Comparison of ENCODE assay signal across 19 mouse cellular contexts in the genomic region with DNA sequence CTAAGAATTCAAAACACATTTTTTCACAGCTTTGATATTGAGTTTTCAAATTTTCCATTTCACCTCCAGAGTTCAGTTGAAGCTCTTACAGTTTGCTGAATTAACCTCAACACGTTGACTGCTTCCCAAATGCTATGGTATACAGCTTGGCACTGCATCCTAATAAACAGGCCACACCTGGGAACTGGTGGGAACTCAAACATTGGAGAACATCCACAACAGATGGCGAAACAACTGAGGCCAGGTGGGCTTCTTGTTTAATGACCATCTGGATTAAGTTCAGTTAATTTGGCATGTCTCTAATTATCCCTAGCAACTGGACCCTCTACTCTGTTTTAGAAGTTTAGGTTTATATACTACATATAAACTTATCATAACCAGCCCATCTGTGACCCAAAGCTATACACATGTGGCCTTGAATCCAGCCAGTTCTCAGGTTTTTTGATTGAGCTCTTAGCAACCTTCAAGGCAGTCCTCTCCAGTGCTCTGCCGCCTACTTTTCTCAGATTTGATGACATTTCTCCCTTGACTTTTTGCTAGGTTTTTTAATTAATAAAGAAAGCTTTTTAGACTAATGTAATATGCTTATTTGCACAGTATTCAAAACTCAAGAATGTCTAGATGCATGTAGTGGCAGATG. TPM values are rescaled to one million over a fixed set of nuclear protein-coding genes. Genes with fewer than 3 reads are reported as not detected.
A peak's percentile ranks its signal among the peaks of the same experiment; 100 is the strongest.
DNase-seq lines count a peak whose midpoint lies in the region; ATAC-seq and TF ChIP-seq lines count a peak whose summit lies in the region.
"Had no signal": no experiment of that assay in that cellular context is flagged by ENCODE, and none has a peak within 500 bp of the region (broad histone marks: within the 10 kb centered on the region; RNA-seq: fewer than 3 reads in every experiment).

No protein-coding gene starts in this region.

- TF ChIP-seq EP300 in lung, postnatal 0 days (IDR thresholded peaks at IDR 0.05) = no peak
- no peak for TF ChIP-seq EP300 in MEL (IDR thresholded peaks at IDR 0.05; ENCODE audit: low read depth in 1 of 2, low read length in 2 of 2)

- no peaks in the 10 kb centered on the region for H3K9me3 ChIP-seq in hindbrain, embryonic 14.5 days (ENCODE audit: control insufficient read depth, low read length)
- H3K9me3 ChIP-seq in hindbrain, embryonic 11.5 days (ENCODE audit: control insufficient read depth, low read length) = no peaks in the 10 kb centered on the region
- no peaks in the 10 kb centered on the region for H3K9me3 ChIP-seq in lung, embryonic 14.5 days (ENCODE audit: low read depth, low read length)
- no peaks in the 10 kb centered on the region for H3K9me3 ChIP-seq in lung, postnatal 0 days (ENCODE audit: low read length)
- no peaks in the 10 kb centered on the region for H3K9me3 ChIP-seq in MEL (replicated peaks; ENCODE audit: insufficient read depth, low read length)
- H3K9me3 ChIP-seq in forebrain, embryonic 16.5 days (ENCODE audit: control insufficient read depth, low read length) = no peaks in the 10 kb centered on the region
- H3K9me3 ChIP-seq: embryonic facial prominence, embryonic 12.5 days; heart, embryonic 10.5 days; limb, embryonic 15.5 days had no signal

- no peaks in the 10 kb centered on the region for H3K27me3 ChIP-seq in hindbrain, embryonic 14.5 days (ENCODE audit: control insufficient read depth, insufficient read depth, low read length)
- no peaks in the 10 kb centered on the region for H3K27me3 ChIP-seq in hindbrain, embryonic 11.5 days (ENCODE audit: control insufficient read depth, insufficient read depth, low read length)
- no peaks in the 10 kb centered on the region for H3K27me3 ChIP-seq in lung, embryonic 14.5 days (ENCODE audit: insufficient read depth, low read length)
- no peaks in the 10 kb centered on the region for H3K27me3 ChIP-seq in lung, postnatal 0 days (replicated peaks; ENCODE audit: insufficient read depth, low read length)
- no peaks in the 10 kb centered on the region for H3K27me3 ChIP-seq in MEL (ENCODE audit: control insufficient read depth in 1 of 2, insufficient read depth in 2 of 2, low read length in 2 of 2)
- H3K27me3 ChIP-seq in forebrain, embryonic 16.5 days (replicated peaks; ENCODE audit: control insufficient read depth, insufficient read depth, low read length) = no peaks in the 10 kb centered on the region
- H3K27me3 ChIP-seq: embryonic facial prominence, embryonic 12.5 days; limb, embryonic 15.5 days had no signal

- no peaks in the 10 kb centered on the region for H3K79me2 ChIP-seq in MEL (ENCODE audit: control insufficient read depth, insufficient read depth, low read length, poor library complexity)

- peaks cover 7% of the 10 kb centered on the region; the same call in 1 of the 2 replicates for H3K4me1 ChIP-seq in hindbrain, embryonic 14.5 days (replicated peaks; ENCODE audit: control insufficient read depth, insufficient read depth, low read length)
- H3K4me1 ChIP-seq in hindbrain, embryonic 11.5 days (replicated peaks; ENCODE audit: control insufficient read depth, insufficient read depth, low read length) = no peaks in the 10 kb centered on the region
- H3K4me1 ChIP-seq in lung, embryonic 14.5 days (ENCODE audit: insufficient read depth) = 0 out of 2 replicates have a peak, but pooled peaks cover 3% of the 10 kb centered on the region
- no peaks in the 10 kb centered on the region for H3K4me1 ChIP-seq in lung, postnatal 0 days (ENCODE audit: insufficient read depth, low read depth, low read length)
- H3K4me1 ChIP-seq in MEL (ENCODE audit: control insufficient read depth in 1 of 2, insufficient read depth in 2 of 2, low read length in 2 of 2) = peaks cover 11 to 13% of the 10 kb centered on the region in 2 experiments
- peaks cover 6% of the 10 kb centered on the region for H3K4me1 ChIP-seq in forebrain, embryonic 16.5 days (replicated peaks; ENCODE audit: control insufficient read depth, insufficient read depth, low read length)

- no peak overlapping the region for H3K4me3 ChIP-seq in hindbrain, embryonic 14.5 days (replicated peaks; ENCODE audit: low read length)
- H3K4me3 ChIP-seq in hindbrain, embryonic 11.5 days (ENCODE audit: low read depth, low read length) = no peak overlapping the region
- H3K4me3 ChIP-seq in lung, embryonic 14.5 days (ENCODE audit: low read depth, low read length) = no peak overlapping the region
- H3K4me3 ChIP-seq in lung, postnatal 0 days (ENCODE audit: low read depth, low read length) = no peak overlapping the region
- no peak overlapping the region for H3K4me3 ChIP-seq in MEL (ENCODE audit: control insufficient read depth in 1 of 2, insufficient read depth in 1 of 2, low read depth in 2 of 2, low read length in 2 of 2)
- no peak overlapping the region for H3K4me3 ChIP-seq in forebrain, embryonic 16.5 days (replicated peaks; ENCODE audit: low read length)
- H3K4me3 ChIP-seq: embryonic facial prominence, embryonic 12.5 days; heart, embryonic 10.5 days; limb, embryonic 15.5 days had no signal

- no peaks in the 10 kb centered on the region for H3K36me3 ChIP-seq in hindbrain, embryonic 14.5 days (replicated peaks; ENCODE audit: control insufficient read depth, insufficient read depth)
- H3K36me3 ChIP-seq in hindbrain, embryonic 11.5 days (ENCODE audit: control insufficient read depth, insufficient read depth, low read length) = no peaks in the 10 kb centered on the region
- H3K36me3 ChIP-seq in lung, embryonic 14.5 days (ENCODE audit: insufficient read depth) = no peaks in the 10 kb centered on the region
- no peaks in the 10 kb centered on the region for H3K36me3 ChIP-seq in lung, postnatal 0 days (ENCODE audit: insufficient read depth, low read length)
- H3K36me3 ChIP-seq in MEL (ENCODE audit: control insufficient read depth in 1 of 2, insufficient read depth in 2 of 2, low read length in 2 of 2) = peaks cover 0 to 31% of the 10 kb centered on the region in 2 experiments; a peak in 2 of 4 replicates
- no peaks in the 10 kb centered on the region for H3K36me3 ChIP-seq in forebrain, embryonic 16.5 days (ENCODE audit: control insufficient read depth, insufficient read depth)
- H3K36me3 ChIP-seq: embryonic facial prominence, embryonic 12.5 days; heart, embryonic 10.5 days; limb, embryonic 15.5 days had no signal

- WGBS in hindbrain, embryonic 14.5 days = 71% methylated on average over 3 of the region's 3 CpGs
- 88% methylated on average over 3 of the region's 3 CpGs for WGBS in hindbrain, embryonic 11.5 days
- WGBS in lung, embryonic 14.5 days = 73% methylated on average over 3 of the region's 3 CpGs
- WGBS in lung, postnatal 0 days = 88% methylated on average over 3 of the region's 3 CpGs
- WGBS in forebrain, embryonic 16.5 days = 57% methylated on average over 3 of the region's 3 CpGs

- H3K27ac ChIP-seq in hindbrain, embryonic 14.5 days = no peak overlapping the region
- no peak overlapping the region for H3K27ac ChIP-seq in hindbrain, embryonic 11.5 days (ENCODE audit: low read depth, low read length)
- 0 out of 2 replicates have a peak overlapping the region, but pooled peaks have one; percentile 42 for H3K27ac ChIP-seq in lung, embryonic 14.5 days (ENCODE audit: low read depth)
- no peak overlapping the region for H3K27ac ChIP-seq in lung, postnatal 0 days (ENCODE audit: low read length)
- no peak overlapping the region for H3K27ac ChIP-seq in MEL (ENCODE audit: control insufficient read depth, low read depth, low read length)
- H3K27ac ChIP-seq in forebrain, embryonic 16.5 days (ENCODE audit: low read length) = no peak overlapping the region
- H3K27ac ChIP-seq: embryonic facial prominence, embryonic 12.5 days; heart, embryonic 10.5 days; limb, embryonic 15.5 days had no signal

- no peak for TF ChIP-seq RAD21 in MEL (IDR thresholded peaks at IDR 0.05; ENCODE audit: low read depth, low read length)

- peak; percentile 32 for DNase-seq in hindbrain, embryonic 14.5 days (ENCODE audit: low spot score)
- DNase-seq in hindbrain, embryonic 11.5 days (ENCODE audit: low spot score) = no peak
- DNase-seq in lung, embryonic 14.5 days = no peak
- no peak for DNase-seq in lung, postnatal 0 days (ENCODE audit: low spot score)
- DNase-seq in MEL (ENCODE audit: low read depth, low spot score) = no peak
- no peak for DNase-seq in right cerebral cortex, postnatal 25 days
- DNase-seq: adrenal gland, adult 2 months; cerebellum, adult 9-10 months; gastrocnemius, postnatal 36 days; kidney, adult 2 months; kidney, postnatal 10 days; lung, adult 2 months; right cerebral cortex, adult 18-20 months; thymus, postnatal 14 days had no signal

- no peak overlapping the region for H3K4me2 ChIP-seq in hindbrain, embryonic 14.5 days (replicated peaks)
- no peak overlapping the region for H3K4me2 ChIP-seq in hindbrain, embryonic 11.5 days (replicated peaks; ENCODE audit: low read depth, low read length)
- no peak overlapping the region for H3K4me2 ChIP-seq in lung, embryonic 14.5 days
- H3K4me2 ChIP-seq in lung, postnatal 0 days (replicated peaks; ENCODE audit: low read depth, low read length) = no peak overlapping the region
- H3K4me2 ChIP-seq in forebrain, embryonic 16.5 days (ENCODE audit: low read length) = no peak overlapping the region
- H3K4me2 ChIP-seq: embryonic facial prominence, embryonic 12.5 days; limb, embryonic 15.5 days had no signal

- ATAC-seq in hindbrain, embryonic 14.5 days (ENCODE audit: low FRiP score) = 0 out of 2 replicates have a peak, but pooled peaks have one; percentile 37
- no peak for ATAC-seq in hindbrain, embryonic 11.5 days (ENCODE audit: low FRiP score)
- ATAC-seq in lung, embryonic 14.5 days (ENCODE audit: insufficient read depth) = no peak
- no peak for ATAC-seq in lung, postnatal 0 days
- peak; percentile 49; the same call in 1 of the 2 replicates for ATAC-seq in forebrain, embryonic 16.5 days
- ATAC-seq: midbrain, embryonic 16.5 days had no signal

- no peak for TF ChIP-seq POLR2A in MEL (IDR thresholded peaks at IDR 0.05; ENCODE audit: control insufficient read depth in 1 of 2, insufficient read depth in 1 of 2, low read depth in 1 of 2, low read length in 2 of 2, poor library complexity in 1 of 2)

- H3K9ac ChIP-seq in hindbrain, embryonic 14.5 days = no peak overlapping the region
- H3K9ac ChIP-seq in hindbrain, embryonic 11.5 days (ENCODE audit: low read depth, low read length) = no peak overlapping the region
- no peak overlapping the region for H3K9ac ChIP-seq in lung, embryonic 14.5 days
- H3K9ac ChIP-seq in lung, postnatal 0 days (replicated peaks; ENCODE audit: low read depth) = no peak overlapping the region
- no peak overlapping the region for H3K9ac ChIP-seq in MEL (ENCODE audit: control insufficient read depth, low read depth, low read length, poor library complexity, severe bottlenecking)
- no peak overlapping the region for H3K9ac ChIP-seq in forebrain, embryonic 16.5 days (replicated peaks; ENCODE audit: low read depth, low read length)
- H3K9ac ChIP-seq: embryonic facial prominence, embryonic 12.5 days; limb, embryonic 15.5 days had no signal

- no peak for TF ChIP-seq CTCF in lung, embryonic 14.5 days (IDR thresholded peaks at IDR 0.05; ENCODE audit: low read depth)
- TF ChIP-seq CTCF in lung, postnatal 0 days (IDR thresholded peaks at IDR 0.05) = no peak
- no peak for TF ChIP-seq CTCF in MEL (IDR thresholded peaks at IDR 0.05 in 2 of 3, conservative IDR thresholded peaks at IDR 0.05 in 1 of 3; ENCODE audit: control insufficient read depth in 1 of 3, insufficient read depth in 1 of 3, low read depth in 2 of 3, low read length in 3 of 3, poor library complexity in 1 of 3, severe bottlenecking in 1 of 3)

RNA-seq across cellular contexts. Expression of a gene that starts 10.9 kb away (rescaled TPM):
- polyA plus RNA-seq in hindbrain, embryonic 14.5 days (2014; fragmentation: Nextera tagmentation; extraction: Ambion mirVana) = 14.1 and 14.8 TPM in 2 replicates
- polyA plus RNA-seq in hindbrain, embryonic 11.5 days (2014; fragmentation: Nextera tagmentation; extraction: Ambion mirVana) = 17.7 and 19.8 TPM in 2 replicates
- polyA plus RNA-seq in lung, embryonic 14.5 days (2014; fragmentation: Nextera tagmentation; extraction: Ambion mirVana) = 9.9 and 13.0 TPM in 2 replicates
- polyA plus RNA-seq in lung, postnatal 0 days (2015; fragmentation: Nextera tagmentation; extraction: Ambion mirVana) = 34.7 and 35.7 TPM in 2 replicates
- total RNA-seq in MEL (2012; rRNA removed) = 18.1 and 29.3 TPM in 2 replicates
- polyA plus RNA-seq in MEL (2012; ENCODE audit: insufficient read depth in 1 of 2, insufficient read length in 2 of 2, low read depth in 1 of 2, low replicate concordance in 2 of 2, missing spikeins in 1 of 2) = 10 to 100 TPM in 1 of 2 experiments, not detected in 1; 37.4 TPM
- 7.2 and 7.5 TPM in 2 replicates for polyA plus RNA-seq in forebrain, embryonic 16.5 days (2015; fragmentation: Nextera tagmentation; extraction: Ambion mirVana)

Comparison
In these comparisons a context has a peak if more than half of its experiments do, and no peak if none do; other contexts are left out.
1. ATAC-seq: peak in hindbrain, embryonic 14.5 days (single experiment) and forebrain, embryonic 16.5 days (single experiment); none in hindbrain, embryonic 11.5 days (single experiment), lung, embryonic 14.5 days (single experiment) and lung, postnatal 0 days (single experiment).